Mouse (Mus musculus) spleen, postnatal 36 days (tissue): ENCODE data around the gene Rab17.

Experiments used
- DNase-seq, 2 experiments: peaks; one replicate each; pipeline ENCODE4 v3.0.0; 2022; ENCODE audit warnings: low spot score in 2 of 2, mixed read lengths in 1 of 2

The Rab17 gene

DNA sequence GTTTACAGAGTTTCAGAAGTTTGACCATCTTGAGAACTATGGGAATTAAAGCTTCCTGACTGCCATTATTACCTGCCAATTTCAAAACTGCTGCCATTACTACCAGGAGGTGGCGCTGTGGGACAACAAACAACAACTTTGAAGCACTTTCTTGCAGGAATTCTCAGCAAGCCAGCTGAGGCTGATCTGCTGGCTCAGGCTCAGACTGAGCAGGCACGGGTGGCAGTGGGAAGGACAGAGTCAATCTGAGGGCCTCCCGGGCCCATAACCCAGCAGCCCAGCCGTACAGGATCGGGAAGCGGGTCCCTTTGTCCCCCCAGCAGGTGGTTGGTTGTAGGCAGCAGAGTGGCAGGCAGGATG is 40.9 kb downstream of the Rab17 start:
- DNase-seq: peak; percentile 8 to 40

DNA sequence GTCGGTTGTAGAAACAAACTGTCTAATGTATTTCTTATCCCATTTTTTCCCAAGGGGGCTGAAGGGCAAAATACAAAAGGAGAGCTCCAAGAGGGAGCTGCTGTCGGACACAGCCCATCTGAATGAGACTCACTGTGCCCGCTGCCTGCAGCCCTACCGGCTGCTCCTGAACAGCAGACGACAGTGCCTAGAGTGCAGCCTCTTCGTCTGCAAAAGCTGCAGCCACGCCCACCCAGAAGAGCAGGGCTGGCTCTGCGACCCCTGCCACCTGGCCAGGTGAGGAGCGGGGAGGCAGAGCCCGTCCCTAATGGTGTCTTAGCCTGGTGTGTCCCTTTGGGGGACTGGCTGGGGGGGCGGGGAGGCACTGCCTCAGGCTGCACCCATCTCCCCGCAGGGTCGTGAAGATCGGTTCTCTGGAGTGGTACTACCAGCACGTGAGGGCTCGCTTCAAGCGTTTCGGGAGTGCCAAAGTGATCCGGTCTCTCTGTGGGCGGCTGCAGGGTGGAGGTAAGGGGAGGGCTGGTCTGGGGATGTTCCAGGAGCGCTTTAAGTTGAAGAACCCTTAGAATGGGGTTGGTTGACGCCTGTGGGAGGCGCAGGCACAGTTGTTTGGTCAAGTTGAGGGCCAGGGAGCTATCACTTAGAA is 41.4 kb downstream of the Rab17 start:
- no peak for DNase-seq

DNA sequence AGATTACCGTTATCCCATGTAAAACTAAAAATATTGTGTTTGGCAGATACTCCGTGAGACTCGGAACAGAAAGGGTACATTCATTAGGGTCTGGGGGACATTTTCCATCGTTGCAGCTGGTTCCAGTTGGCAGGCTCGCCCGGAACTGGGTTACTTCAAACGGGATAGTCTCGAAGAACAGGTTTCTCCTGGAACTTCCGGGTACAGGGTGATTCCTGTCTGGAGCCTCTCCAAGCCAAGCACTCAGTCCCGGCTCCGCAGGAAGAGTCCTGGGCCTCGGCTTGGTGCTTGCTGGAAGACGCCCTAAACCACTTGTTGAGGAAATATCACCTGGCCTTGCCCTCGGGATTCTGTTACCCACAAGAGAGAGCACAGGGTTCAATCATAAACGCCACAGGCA is 42.2 kb downstream of the Rab17 start:
- DNase-seq: no peak

DNA sequence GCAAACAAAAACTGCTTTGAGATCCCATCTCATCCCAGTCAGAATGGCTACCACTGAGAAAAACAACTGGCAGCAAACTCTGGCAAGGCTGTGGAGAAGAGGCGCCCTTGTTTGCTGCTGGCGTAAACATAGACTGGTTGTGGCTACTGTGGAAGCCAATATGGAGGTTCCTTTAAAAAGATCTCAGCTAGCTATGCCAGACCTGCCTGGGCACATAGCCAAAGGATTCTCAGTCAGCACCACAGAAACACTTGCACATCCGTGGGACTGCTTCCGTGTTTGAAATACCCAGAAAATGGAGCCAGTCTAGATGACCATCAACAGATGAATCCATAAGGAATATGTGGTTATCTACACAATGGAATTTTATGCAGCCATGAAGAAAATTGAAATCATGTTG is 43.4 kb downstream of the Rab17 start:
- no peak for DNase-seq

DNA sequence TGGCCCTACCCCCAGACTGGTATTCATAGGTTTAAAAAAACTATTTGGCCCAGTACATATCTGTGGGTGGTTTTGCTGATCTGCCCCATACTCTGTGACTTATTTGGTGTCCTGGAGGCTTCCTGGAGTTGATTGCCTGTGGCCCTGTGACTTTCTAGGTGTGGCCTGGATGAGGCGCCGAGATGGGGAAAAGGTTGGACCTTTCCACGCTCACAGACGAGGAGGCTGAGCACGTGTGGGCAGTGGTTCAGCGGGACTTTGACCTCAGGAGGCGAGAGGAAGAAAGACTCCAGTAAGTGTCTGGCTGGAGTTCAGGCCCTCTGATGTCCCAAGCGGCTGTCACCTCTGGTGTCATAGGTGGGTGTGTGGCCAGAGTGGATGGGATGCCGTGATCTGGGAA is 47.8 kb downstream of the Rab17 start:
- DNase-seq: no peak

DNA sequence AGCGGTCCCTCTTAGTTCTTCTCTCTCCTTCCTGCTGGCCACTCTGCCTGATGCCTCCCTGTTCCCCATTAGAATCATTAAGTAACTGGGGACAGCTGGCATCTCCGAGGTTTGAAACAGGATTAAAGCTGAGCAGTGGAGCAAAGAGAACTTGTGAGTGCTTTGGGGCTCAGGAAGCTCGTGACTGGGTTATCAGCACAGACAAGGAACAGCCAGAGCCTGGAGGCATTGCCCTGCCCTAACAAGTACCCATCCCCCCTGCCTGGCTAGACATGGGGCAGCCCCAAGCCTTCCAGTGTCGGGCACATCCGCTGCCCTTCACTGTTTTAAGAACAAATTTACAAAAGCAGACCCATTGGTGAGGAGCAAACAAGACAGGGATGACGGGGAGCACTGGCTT is 52.0 kb downstream of the Rab17 start:
- no peak for DNase-seq

DNA sequence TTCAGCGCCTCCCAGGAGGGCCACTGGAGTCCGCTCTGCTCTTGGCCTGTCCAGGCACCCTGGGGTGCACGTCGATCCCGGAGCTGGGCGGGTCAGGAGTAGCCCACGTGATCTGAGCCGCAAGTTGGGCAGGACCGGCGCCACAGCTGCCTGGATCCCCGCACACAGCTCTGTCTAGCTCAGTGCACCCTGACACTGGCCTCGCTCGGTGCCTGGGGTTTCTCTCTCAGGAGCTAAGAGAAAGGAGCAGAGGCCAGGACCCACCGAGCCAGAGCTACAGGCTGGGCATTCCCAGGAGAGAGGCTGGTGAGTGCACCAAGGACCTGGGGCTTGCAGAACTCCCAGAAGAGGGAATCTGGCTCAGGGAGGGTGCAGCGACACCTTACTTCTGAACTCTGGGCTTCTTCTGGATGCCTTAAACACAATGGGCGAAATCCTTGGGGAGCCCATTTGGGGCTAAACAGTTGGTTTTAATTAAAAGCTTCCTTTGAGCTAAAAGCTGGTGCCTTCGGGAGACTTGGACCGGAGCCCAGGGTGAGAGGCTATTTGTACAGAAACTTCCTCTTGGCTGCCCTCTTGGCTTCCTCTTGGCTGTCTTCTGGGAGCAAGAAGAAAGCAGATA is 54.4 kb downstream of the Rab17 start, which contains the start of gene Mlph:
Gene Mlph (plus strand): TSS at position 138 of the 622 bp plus-strand sequence.
- DNase-seq: no peak

DNA sequence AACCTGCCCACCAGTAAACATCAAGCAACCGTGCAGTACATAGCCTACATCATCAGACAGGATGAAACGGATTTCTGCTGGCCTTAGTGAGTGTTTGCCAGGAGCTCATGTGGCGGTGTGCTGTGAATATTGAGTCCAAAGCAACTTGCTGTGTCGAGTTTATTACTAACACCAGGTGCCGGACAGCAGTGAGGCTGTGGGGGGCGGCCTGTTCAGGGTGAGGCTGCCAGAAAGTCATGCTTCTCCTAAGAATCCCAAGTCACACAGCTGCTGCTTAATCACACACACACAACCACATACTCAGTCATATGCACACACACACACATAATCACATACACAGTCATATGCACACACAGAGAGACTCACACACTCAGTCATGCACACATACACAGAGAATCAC is 56.2 kb downstream of the Rab17 start:
- DNase-seq: no peak

DNA sequence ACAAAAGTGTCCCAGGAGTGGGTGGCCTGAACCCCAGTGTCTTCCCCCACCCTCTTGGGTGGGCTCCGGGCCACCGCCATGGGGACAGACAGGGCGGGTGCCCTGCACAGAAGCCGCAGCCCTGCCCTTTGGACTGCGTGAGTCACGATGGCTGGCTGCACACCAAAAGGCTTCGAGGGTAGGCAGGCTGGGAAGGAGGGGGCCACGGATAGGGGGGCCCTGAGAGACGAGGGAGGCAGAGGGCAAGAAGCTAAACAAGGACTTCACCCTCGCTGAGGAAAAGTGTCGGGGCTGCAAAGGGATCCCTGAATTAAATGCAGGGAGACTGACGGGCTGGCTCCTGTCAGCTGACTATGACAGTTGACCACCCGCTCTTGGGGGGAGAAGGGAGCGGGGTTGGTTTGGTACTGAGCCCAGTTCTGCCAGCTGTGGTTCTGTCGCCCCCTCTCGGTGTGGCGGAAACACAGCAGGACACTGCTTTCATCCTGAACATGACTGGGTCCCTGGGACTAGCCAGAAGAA is 59.8 kb downstream of the Rab17 start:
- no peak for DNase-seq

DNA sequence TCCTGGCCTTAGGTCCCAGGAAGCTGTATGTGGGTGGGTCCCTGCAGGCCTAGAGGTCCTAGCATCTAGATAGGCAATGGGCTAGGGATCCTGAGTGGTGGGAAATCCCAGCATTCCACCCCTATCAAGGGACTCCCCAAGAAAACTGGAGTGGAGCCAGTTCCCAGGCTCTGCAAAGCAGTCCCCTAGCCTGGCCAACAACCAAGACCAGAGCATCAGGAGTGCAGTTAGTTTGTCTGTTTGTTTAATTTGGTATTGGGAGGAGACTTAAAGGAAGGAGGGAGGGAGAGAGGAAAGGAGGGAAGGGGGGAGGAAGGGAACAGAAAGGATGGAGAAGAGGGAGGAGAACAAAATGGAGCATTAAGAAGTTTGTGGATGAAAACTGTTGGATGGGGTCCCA is 60.3 kb downstream of the Rab17 start:
- DNase-seq: peak in 1 of 2 experiments; percentile 30
